Mouse (Mus musculus) megakaryocyte, embryonic 14.5 days (primary cell): ENCODE results near the gene Ttc21a.

Source experiments
- FLI1 ChIP-seq: IDR thresholded peaks from 2 replicates; pipeline ENCODE4 v1.6.1; 2012; ENCODE audit warnings: low read length, inconsistent platforms, mixed read lengths
- GATA1 ChIP-seq: IDR thresholded peaks from 3 replicates; pipeline ENCODE4 v1.6.1; 2012; ENCODE audit warnings: mixed read lengths, low read length, inconsistent platforms, borderline replicate concordance

DNA sequence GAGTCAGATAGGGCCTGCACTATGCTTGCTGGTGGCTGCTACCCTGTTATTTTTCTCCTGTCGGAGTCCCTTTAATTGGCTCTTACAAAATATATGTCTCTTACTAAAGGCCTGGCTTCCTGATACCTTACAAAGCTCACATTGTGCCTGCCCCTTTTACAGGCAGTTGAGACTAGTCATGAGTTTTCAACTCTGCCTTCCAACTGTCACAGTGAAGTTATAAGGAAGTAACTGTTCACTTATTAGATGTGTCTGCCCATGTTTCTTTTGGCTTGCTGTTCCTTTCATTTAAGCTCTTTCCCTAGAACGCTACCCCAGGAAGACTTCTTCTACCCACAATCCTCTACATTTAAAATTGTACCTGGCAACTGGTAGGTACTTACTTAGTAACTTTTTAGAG, 38.0 kb upstream of the Ttc21a start:
- no peak for TF ChIP-seq FLI1
- no peak for TF ChIP-seq GATA1
